Mouse (Mus musculus) stomach, postnatal 0 days (tissue): Measurements from ENCODE around the gene Ufc1.

Experiments
- CTCF ChIP-seq: IDR thresholded peaks from 2 replicates; pipeline ENCODE4 v1.5.1; 2016; ENCODE audit warnings: antibody characterized with exemption, low read depth, mild to moderate bottlenecking, moderate library complexity
- EP300 ChIP-seq: optimal IDR thresholded peaks from 2 replicates; pipeline ENCODE3; 2016; ENCODE audit warnings: antibody characterized with exemption

GRCm38 (mm10) chr1:171278436-171278835, 16.4 kb downstream of the Ufc1 start:
- TF ChIP-seq CTCF: no peak
- TF ChIP-seq EP300: no peak
